Mouse (Mus musculus): ENCODE measurements around the gene Slc46a3.

GRCm38 (mm10) chr5:147898968-147899549 is 4.4 kb upstream of the Slc46a3 start:
- no peak for TF ChIP-seq POLR2A (IDR thresholded peaks at IDR 0.05; ENCODE audit: extremely low read depth, insufficient read depth, low read length)
- no peak for TF ChIP-seq CTCF (IDR thresholded peaks at IDR 0.05; ENCODE audit: extremely low read depth, insufficient read depth, low read length)

Measured in cortical plate, adult 2 months (tissue).